Mouse (Mus musculus) fibroblast of lung, adult 2 months (primary cell): ENCODE results near the gene Spp2.
"Not testable (repeated sequence)": the region's sequence is repeated elsewhere in the genome, so short reads cannot be mapped to it uniquely, and the experiment has no call there.

Experiments
- DNase-seq: peaks from one replicate; pipeline ENCODE4 v3.0.0-alpha.2; 2011; ENCODE audit warnings: low read depth

Gene Spp2

DNA sequence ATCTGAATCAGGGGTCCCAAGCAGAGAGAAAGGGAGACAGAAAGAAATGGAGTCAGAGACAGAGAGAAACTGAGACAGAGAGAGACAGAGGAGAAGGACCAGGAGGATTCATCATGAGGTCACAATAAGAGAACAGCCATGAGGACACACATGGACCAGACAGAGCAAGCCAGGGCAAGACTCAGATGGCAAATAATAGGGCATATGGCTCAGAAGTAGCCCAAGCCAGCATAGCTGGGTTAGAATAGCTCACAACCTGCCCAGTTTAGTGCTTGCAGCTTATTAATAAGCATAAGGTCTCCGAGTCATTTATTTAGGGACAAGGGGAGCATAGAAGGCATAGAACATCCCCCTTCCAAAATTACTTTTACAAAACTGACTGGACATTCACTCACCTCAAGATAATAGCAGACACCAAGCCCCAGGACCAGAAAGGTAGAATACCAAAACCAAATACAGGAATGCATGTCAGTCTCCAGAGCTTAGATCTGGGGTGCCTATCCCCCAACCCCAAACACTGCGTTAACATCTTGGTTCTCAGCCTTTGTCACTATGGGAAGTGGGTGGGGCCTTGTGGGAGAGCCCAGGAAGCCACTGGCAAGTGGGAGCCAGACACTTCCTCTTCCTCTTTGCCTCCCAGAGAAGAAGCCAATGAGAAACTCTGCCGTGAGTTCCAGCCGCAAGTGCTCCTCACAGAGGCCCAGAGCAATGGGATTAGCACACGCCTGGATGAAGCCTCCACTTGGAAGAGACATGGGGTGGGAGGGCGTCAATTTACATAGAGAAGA, 26.5 kb downstream of the Spp2 start:
- no peak for DNase-seq

DNA sequence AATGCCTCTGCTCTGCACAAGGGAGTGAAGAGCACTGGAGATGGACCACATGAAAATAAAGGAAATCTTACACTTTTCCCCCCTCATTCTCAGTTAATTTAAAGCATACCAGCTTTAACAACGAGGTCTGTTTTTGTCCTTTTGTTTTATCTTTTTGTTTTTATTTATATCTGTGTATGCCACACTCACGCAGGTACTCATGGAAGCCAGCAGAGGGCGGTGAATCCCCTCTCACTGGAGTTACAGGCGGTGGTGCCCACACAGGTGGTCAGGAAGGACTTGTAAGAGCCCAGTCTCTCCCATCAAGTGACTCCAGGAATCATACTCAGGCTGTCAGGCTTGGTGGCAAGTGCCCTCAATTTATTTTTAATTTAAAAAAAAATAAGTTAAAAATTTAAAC, 27.3 kb downstream of the Spp2 start:
- DNase-seq: no peak

DNA sequence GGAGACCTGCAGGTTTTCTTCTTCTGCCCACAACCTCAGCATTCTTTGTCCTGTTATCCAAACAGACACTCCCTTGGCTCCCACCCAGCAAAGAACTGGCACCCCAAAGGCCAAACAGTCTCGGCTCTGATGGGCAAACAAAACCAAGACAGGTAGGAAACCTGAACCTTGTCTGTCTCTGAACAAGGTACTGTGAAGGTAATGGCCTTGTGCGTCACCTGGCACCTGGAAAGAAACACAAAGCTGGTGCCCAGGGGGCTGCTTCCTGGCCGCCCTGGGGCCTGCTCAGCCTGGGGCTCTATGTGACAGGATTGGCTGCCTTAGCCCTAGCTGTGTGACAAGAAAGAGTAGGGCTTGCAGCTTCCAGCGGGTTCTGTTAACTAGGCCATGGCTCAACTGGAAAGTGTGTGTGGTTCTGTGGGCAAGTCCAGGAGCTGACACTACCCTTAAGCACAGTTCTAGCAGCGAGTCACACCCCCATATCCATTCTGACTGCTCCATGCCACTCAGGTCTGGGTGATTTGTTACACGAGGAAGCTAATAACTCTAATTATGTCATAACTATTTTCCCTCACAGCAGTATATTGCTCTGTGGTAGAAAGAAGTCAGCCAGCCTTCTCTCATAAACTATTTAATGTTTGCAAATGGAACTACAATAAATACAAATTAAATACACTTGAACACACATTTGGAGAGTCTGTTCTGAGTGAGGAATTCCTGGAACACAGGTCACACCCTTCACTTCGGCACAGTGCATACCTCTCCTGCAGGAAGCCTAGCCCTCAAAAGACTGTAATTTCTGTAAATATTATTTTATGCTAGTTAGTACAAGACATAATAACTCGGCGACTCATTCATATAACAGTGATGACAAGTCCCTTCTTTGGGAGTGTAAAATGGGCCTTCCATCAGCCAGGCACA, 30.7 kb downstream of the Spp2 start:
- DNase-seq: no peak

DNA sequence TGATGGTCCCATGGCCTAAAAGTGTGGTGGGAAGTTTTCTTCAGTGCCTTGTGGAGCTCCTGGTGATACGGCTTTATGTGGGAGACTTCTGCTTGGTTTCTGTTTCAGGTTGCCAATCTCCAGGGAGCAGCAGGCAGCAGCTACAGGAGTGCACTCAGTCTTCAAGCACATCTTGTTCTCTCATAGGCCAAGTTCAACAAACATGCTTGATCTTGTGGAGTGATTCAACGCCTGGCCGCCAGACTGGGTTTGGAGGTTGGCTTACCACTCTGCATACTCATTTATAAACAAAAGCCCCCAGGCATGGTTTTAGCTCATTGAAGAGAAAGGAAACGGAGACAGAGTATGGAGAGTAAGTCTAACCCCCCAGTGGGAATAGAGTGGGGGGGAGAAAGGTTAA, 36.6 kb downstream of the Spp2 start:
- no peak for DNase-seq

DNA sequence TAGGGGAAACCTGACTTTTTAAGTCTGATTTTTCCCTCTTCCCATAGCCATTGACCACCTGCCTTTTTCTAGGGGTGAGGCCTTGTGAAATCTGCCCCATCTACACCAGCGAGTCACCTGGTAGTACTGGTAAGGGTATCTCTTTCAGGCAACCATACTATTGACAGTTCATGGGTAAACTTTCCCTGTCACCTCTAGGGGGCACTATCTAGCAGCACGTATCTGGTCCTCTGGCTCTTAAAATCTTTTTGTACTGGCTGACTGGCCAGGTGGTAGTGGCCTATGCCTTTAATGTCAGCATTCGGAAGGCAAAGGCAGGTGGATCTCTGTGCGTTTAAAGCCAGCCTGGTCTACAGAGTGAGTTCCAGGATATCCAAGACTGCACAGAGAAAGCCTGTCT, 38.6 kb downstream of the Spp2 start:
- no peak for DNase-seq

DNA sequence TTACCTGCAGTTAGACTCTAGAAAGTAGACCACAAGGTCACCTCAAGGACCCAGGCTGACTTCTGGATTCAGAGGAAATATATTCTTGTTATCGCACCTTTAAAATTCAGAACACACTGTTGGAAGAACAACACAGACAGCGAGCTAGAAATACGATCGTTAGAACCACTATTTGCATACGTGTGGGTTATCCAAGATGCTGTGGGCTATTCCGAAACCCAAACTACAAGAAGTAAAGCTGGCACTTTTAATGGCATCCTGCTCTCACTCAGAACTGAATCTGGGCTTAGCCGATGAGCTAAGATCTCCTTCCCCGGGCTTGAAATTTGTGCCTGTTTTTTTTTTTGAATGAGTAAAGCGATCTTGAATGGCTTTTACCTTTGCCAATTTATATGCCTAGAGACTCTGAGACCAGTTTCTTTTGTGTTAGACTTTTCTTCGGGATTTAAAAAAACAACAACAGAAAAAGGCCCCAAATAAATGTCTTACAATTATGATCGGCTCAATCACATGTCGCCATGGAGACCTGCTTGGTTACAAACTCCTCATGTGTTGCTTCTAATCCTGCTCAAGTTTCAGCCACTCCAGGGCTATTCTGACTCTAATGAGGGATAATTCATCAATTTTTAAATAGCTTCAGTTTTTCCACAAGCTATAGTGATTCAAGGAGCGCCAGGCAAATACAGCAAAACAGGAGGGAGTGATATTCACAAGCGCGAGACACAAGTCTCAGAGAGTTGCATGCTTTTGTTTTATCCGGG, 39.7 kb downstream of the Spp2 start:
- no peak for DNase-seq

DNA sequence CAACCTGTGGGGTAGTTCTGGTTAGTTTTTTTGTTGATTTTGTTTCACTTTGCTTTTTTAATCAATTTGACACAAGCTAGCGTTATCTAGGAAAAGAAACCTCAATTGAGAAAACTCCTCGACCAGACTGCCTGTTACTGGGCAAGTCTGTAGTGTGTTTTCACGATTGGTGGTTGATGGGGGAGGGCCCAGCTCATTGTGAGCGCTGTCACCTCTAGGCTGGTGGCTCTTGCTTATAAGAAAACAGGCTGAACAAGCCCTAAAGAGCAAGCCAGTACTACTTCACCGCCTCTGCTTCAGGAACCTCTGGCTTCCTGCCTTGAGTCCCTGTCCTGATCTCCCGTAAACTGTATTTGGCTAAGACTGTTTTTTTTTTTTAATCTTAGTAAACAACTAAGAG, 40.7 kb downstream of the Spp2 start:
- DNase-seq: no peak

DNA sequence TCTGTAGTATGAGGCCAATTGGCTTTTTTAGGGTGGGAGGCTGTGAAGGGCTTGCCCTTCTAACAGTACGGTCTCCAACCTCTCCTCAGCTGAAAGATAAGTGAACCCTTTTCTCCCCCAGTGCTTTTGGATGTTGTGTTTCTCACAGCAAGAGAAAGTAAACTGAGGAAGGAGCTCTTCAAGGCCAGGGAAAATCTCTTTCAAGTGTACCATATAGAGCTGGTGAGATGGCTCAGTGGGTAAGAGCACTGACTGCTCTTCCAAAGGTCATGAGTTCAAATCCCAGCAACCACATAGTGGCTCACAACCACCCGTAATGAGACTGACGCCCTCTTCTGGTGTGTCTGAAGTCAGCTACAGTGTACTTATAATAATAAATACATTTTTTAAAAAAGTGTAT, 41.3 kb downstream of the Spp2 start:
- not testable (repeated sequence) for DNase-seq

DNA sequence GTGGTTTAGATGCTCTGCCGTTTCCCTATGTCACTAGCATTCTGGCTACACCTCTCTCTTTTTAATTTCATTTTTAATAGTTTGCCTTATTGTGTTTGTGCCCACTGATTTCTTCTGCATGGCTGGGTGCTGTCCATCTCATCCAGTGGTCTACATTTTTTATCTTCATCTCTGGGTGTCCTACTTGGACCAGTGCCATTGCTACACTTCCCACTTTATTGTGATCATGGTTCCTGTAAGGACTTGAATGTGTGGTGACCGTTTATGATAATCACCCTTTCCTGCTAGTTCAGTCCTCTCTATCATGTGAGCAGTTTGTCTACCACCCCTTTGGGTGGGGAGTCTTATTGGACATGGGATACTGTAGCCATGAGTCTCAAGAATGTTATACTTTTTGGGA, 43.0 kb downstream of the Spp2 start:
- DNase-seq: no peak

DNA sequence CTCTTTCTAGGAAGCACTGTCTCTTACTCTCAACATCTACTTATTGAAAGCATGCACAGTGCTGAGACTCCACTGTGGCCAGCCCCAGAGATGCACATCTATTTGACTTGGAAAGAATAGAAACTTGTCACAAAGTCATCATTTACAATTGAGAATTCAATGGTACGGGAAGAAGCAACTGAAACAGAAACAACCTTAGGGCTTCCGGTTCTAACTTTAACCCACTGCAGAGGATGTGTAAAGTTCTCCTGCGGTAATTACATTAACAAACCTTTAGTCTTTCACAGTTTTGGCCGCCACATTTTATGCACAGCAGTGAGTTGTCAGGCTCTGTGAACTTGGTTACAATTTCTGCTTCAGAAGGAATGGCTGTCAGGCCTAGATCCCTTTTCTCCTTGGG, 43.9 kb downstream of the Spp2 start:
- DNase-seq: no peak

DNA sequence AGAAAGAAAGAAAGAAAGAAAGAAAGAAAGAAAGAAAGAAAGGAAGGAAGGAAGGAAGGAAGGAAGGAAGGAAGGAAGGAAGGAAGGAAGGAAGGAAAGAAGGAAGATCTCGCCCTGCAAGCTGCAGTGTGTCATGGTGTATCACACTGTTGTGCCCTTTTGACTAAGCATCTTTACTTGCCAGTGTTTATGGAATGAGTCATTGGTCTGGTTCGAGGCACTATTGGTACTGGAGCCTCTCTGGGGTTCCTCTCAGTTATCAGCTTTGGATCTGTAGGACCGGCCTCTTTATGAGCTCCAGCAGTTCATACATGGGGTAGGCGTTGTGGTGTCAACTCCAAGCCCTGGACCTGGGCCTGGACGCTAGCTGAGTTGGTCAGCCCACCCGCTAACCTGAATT, 45.4 kb downstream of the Spp2 start:
- no peak for DNase-seq

DNA sequence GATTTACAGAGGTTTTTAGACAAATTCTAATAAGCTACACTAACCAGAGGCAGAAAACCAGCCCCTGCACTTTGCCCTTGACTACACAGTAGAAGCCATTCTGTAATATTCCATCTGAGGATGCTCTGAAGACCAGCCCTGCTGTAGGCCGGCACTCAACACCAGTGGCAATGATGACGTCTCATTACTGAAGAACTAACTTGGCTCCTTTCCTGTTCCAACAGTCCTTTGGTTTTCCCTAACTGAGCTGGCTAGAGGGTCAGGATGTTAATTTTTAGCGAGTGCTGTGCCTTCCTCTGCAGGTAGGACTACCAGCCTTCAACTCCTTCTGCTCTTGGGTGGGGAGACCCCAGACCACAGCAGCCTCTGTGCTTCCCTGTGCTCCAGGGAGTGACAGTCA, 47.9 kb downstream of the Spp2 start:
- DNase-seq: no peak

DNA sequence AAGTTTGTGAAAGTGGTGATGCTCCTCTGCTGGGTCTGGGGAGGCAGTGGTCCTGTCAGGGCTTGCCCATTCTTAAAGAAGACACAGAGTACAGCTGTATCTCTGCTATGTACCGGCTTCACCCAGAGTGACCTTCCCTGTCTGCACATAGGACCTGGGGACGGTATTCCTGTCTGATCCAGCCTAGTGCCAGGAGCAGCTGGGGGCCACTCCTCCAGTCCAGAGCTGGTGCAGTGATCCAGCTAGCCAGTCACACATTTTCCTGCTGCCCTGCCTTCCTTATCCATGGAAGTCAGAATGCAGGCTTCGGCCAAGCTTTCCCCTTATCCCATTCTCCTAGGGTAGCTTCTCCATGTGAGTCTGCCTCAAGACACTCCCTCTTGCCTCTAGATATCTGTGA, 49.0 kb downstream of the Spp2 start:
- no peak for DNase-seq

DNA sequence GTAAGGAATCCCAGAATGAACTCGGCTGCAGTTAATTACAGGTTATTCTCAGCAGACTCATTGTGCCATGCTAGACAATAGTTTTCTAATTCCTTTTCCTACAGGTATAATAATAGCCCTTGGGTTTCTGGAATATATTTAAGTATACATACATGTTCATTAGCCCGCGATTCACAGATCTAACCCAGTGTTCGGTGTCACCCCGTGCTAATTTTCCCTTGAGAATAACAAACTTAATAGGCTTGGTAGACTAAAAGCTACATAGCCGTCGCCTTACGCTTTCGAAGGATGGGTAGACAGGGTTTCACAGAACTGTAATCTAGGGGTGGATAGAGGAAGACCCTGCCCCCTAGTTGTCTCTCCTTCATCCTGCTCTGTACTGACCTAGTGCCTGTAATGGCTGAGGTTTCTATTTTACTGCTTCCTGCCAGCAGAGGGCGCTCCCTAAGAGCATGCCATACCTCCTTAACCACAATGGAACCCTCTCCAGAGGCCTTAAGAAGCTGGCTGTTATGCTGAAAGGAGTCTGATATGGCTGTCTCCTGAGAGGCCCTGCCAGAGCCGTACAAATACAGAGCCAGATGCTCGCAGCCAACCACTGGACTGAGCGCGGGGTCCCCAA, 49.8 kb downstream of the Spp2 start:
- no peak for DNase-seq

DNA sequence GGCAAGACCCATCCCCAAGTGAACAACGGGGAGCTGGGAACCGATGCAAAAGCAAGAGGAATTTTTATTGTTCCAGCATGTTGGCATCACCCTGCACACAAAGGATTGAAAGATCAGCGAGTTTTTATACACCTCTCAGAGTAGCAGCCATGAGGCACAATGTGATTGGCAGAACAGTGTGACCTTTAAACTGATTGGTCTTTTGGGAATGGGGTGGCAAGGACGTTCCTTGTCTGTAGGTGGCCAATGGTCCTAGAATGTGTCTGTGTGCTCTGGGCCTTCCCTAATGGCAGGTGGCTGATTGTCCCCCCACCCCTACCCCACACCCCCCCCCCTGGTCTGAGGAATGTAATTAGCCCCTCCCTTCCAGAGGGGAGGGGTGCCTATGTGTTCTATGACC, 52.4 kb downstream of the Spp2 start:
- DNase-seq: no peak

DNA sequence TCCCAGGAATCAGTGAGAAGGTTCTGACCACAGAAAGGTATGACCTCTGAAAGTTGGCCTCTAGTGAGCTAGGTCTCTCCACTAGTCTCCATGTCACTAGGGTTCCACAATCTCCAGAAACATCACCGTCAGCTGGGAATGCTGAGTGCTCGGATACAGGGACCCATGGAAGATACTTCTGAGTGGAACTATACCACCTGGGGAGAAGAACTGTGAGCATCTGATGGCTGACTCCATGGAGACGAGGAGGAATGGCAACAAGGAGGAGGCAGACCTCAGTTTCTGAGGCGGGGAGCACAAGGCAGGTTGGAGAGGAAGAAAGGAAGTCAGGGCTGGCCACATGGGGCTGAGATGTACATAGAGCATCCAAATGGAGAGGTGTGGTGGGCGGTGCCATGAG, 52.9 kb downstream of the Spp2 start:
- no peak for DNase-seq

DNA sequence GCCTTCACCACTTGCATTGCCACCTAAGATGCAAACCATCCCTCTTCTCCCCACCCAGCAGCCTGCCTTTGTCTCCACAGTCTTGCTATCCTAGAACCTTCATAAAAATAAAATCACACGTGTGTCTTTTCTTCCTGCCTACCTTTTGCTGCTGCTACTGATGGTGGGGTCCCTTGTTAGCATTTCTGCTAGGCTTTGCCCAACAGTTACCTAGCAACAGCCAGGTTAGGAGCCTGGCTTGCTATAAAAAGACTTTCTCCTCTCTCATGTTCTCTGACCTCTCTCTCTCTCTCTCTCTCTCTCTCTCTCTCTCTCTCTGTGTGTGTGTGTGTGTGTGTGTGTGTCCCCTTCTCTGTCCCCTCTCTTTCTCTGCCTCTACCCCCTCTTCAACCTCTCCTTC, 54.3 kb downstream of the Spp2 start:
- DNase-seq: no peak

DNA sequence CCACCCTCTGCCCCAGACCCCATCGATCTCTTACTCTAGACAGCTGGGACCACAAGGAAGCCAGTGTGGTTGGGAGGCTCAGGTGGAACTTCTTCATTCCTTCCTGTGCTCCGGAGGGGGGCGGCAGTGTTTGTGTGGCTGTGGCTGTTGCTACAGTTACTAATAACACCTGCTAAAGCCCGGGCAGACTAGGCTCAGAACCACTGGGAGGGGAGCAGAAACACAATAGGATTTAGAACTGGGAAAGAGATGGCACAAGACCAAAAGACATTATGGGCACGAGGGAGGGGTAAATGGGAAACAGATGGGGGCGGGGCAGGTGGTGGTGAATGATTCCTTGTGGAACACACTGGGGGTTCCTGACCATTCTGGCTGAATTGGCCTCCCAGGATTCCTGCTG, 55.7 kb downstream of the Spp2 start:
- DNase-seq: no peak

DNA sequence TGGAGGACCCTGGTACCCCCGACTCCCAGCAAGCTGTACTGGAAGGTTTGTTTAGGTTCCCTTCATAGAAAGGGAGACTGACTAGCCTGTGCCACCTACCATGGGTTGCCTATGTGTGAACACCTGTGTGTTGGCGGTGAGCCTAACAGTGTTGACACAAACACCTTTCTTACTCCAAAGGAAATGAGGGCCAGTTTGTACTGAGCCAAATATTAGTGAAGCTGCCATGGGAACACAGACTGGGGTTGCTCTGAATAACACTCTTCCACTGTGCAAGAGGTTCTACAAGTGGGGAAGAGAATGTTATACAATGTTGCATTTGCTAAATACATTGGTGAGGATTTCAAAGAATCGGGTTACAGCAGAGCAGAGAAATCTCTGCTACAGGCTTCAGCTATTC, 56.5 kb downstream of the Spp2 start:
- no peak for DNase-seq

DNA sequence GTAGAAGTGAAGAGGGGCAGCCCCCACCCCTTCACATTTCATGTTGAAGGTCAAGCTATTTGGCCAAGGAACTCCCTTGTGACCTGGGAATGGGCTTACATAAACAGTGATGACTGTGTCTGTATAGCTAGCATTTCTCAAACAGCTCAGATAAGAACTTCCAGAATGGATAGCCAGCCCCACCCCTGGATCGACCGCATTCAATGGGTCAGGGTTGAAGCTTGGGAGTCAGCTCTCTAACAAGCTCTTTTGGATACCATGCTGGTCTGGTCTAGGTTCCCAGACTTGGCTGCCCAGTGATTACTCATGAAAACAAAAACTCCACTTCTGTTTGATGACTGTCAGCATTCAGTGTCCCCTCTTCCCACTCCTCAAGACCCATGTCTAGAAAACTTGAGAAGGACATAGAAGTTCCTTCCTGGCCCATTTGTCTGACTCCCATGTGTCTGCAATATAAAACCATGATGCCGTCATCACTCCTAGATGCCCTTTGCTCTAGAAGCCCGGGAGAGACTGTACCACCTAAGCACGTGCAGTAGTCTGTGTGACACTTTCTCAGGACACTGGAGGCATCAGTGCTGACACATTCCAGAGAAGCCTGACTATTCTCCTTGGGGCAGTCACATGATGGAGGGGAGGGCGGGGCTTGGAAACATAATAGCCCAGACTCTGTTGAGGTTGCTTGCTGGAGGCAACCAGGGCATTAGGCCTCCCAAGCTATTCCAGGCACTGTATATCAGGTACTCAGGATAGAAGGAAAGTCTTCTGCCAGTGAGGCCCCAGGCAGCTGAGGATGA, 57.5 kb downstream of the Spp2 start:
- no peak for DNase-seq

DNA sequence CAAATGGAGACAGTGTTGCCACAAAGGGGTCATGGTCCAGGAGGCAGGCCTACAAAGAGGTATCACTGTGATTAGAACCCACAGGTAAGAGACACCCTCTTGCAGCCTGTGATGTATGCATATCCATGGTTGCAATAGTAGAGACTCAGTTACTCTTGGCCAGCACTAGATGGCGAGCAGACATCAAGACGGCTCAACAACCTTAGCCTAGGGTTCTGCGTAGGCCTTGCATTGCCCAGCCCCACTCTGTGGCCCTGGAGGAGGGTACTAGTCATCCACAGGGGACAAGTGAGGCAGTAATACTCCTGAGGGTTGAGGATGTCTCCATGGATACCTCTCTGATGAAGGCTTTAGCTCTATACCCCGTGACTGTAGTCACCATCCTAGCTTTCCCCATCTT, 59.0 kb downstream of the Spp2 start:
- no peak for DNase-seq
